31 mouse cellular contexts compared by ENCODE assay signal in genomic region chr3:137946827-137947226, GRCm38 (mm10). TPM values are rescaled to one million over a fixed set of nuclear protein-coding genes. Genes with fewer than 3 reads are reported as not detected.
DNase-seq lines count a peak whose midpoint lies in the region; ATAC-seq and TF ChIP-seq lines count a peak whose summit lies in the region.
"Had no signal": no experiment of that assay in that cellular context is flagged by ENCODE, and none has a peak within 500 bp of the region (broad histone marks: within the 10 kb centered on the region; RNA-seq: fewer than 3 reads in every experiment).

No protein-coding gene starts in this region.

- H3K27ac ChIP-seq in liver, embryonic 13.5 days: peak overlapping the region; percentile 2
- peak overlapping the region; percentile 46 for H3K27ac ChIP-seq in liver, embryonic 15.5 days (replicated peaks)
- no peak overlapping the region for H3K27ac ChIP-seq in left cerebral cortex, adult 2 months
- H3K27ac ChIP-seq: embryonic facial prominence, embryonic 13.5 days; forebrain, embryonic 12.5 days; heart, embryonic 15.5 days; hindbrain, embryonic 14.5 days; kidney, postnatal 0 days; limb, embryonic 10.5 days; neural tube, embryonic 12.5 days; stomach, embryonic 15.5 days had no signal

- no peak overlapping the region for H3K4me2 ChIP-seq in liver, embryonic 13.5 days
- H3K4me2 ChIP-seq in liver, embryonic 15.5 days: no peak overlapping the region
- H3K4me2 ChIP-seq: embryonic facial prominence, embryonic 13.5 days; forebrain, embryonic 12.5 days; heart, embryonic 15.5 days; hindbrain, embryonic 14.5 days; neural tube, embryonic 12.5 days; stomach, embryonic 15.5 days had no signal

- H3K4me1 ChIP-seq in liver, embryonic 13.5 days (replicated peaks): peaks cover 89% of the 10 kb centered on the region
- peaks cover 80% of the 10 kb centered on the region for H3K4me1 ChIP-seq in liver, embryonic 15.5 days (replicated peaks)
- H3K4me1 ChIP-seq: forebrain, embryonic 12.5 days; neural tube, embryonic 12.5 days; stomach, embryonic 15.5 days had no signal

- ATAC-seq in liver, embryonic 13.5 days (ENCODE audit: low read depth): no peak
- no peak for ATAC-seq in liver, embryonic 15.5 days (ENCODE audit: insufficient read depth)
- peak; percentile 68 for ATAC-seq in monocyte, adult 5-6 weeks (replicated peaks; ENCODE audit: insufficient number of reproducible peaks, low FRiP score, low TSS enrichment, poor library complexity, severe bottlenecking)
- ATAC-seq: CD4-positive, CD25-positive, alpha-beta regulatory T cell, adult 4 months had no signal

- no peak overlapping the region for H3K4me3 ChIP-seq in liver, embryonic 13.5 days (replicated peaks)
- H3K4me3 ChIP-seq in liver, embryonic 15.5 days (replicated peaks): no peak overlapping the region
- H3K4me3 ChIP-seq in left cerebral cortex, adult 2 months: no peak overlapping the region
- H3K4me3 ChIP-seq: embryonic facial prominence, embryonic 13.5 days; erythroblast, embryonic 14.5 days; forebrain, embryonic 12.5 days; heart, embryonic 15.5 days; limb, embryonic 10.5 days; megakaryocyte, embryonic 14.5 days; neural tube, embryonic 12.5 days; stomach, embryonic 15.5 days had no signal

- WGBS in liver, embryonic 13.5 days (ENCODE audit: insufficient replicate concordance): 72% methylated on average over 3 of the region's 3 CpGs
- 69% methylated on average over 3 of the region's 3 CpGs for WGBS in liver, embryonic 15.5 days (ENCODE audit: insufficient replicate concordance)

- no peaks in the 10 kb centered on the region for H3K9me3 ChIP-seq in liver, embryonic 13.5 days (replicated peaks)
- H3K9me3 ChIP-seq in liver, embryonic 15.5 days (replicated peaks): no peaks in the 10 kb centered on the region
- H3K9me3 ChIP-seq: embryonic facial prominence, embryonic 13.5 days; forebrain, embryonic 12.5 days; heart, embryonic 15.5 days; limb, embryonic 10.5 days; megakaryocyte, embryonic 14.5 days; neural tube, embryonic 12.5 days; stomach, embryonic 15.5 days had no signal

- intact Hi-C loops in left cerebral cortex, adult 2 months (cut with DNase I): no loop called here

- H3K9ac ChIP-seq in liver, embryonic 13.5 days: no peak overlapping the region
- no peak overlapping the region for H3K9ac ChIP-seq in liver, embryonic 15.5 days
- H3K9ac ChIP-seq: embryonic facial prominence, embryonic 13.5 days; forebrain, embryonic 12.5 days; heart, embryonic 15.5 days; hindbrain, embryonic 14.5 days; neural tube, embryonic 12.5 days; stomach, embryonic 15.5 days had no signal

- DNase-seq in liver, embryonic 13.5 days: no peak
- DNase-seq in liver: no peak
- peak; percentile 31 for DNase-seq in adipocyte (ENCODE audit: low spot score)
- no peak for DNase-seq in cerebellum, adult 11-12 months
- DNase-seq in heart, adult 18-20 months: no peak
- DNase-seq in left cerebral cortex, adult 2 months (ENCODE audit: extremely low spot score in 1 of 2, low spot score in 2 of 2): no peak
- DNase-seq: adrenal gland, postnatal 10 days; cerebellum, adult 11 months; cerebellum, postnatal 14 days; embryo, embryonic 11 days; gastrocnemius, postnatal 36 days; heart, postnatal 36 days; kidney, adult 2 months; layer of hippocampus, adult 9-11 months; lung, postnatal 10 days; midbrain, embryonic 14.5 days; retina, postnatal 1 day; right cerebral cortex, postnatal 25 days had no signal

- H3K27me3 ChIP-seq in liver, embryonic 13.5 days: no peaks in the 10 kb centered on the region
- no peaks in the 10 kb centered on the region for H3K27me3 ChIP-seq in liver, embryonic 15.5 days
- H3K27me3 ChIP-seq: embryonic facial prominence, embryonic 13.5 days; forebrain, embryonic 12.5 days; heart, embryonic 15.5 days; megakaryocyte, embryonic 14.5 days; neural tube, embryonic 12.5 days; stomach, embryonic 15.5 days had no signal

- H3K36me3 ChIP-seq in liver, embryonic 13.5 days: peaks cover 26% of the 10 kb centered on the region
- peaks cover 30% of the 10 kb centered on the region; the same call in 1 of the 2 replicates for H3K36me3 ChIP-seq in liver, embryonic 15.5 days (replicated peaks)
- H3K36me3 ChIP-seq: embryonic facial prominence, embryonic 13.5 days; forebrain, embryonic 12.5 days; heart, embryonic 15.5 days; limb, embryonic 10.5 days; neural tube, embryonic 12.5 days; stomach, embryonic 15.5 days had no signal

- TF ChIP-seq CTCF in left cerebral cortex, adult 2 months (IDR thresholded peaks at IDR 0.05): no peak

RNA-seq across cellular contexts. Expression of gene Lamtor3, which starts 28.5 kb away (rescaled TPM):
- polyA plus RNA-seq in liver, embryonic 13.5 days (2015; fragmentation: Nextera tagmentation; extraction: Ambion mirVana): 65.6 and 78.3 TPM in 2 replicates
- polyA plus RNA-seq in liver, embryonic 15.5 days (2015; fragmentation: Nextera tagmentation; extraction: Ambion mirVana): 52.1 and 53.8 TPM in 2 replicates
- 96.2 to 100 TPM (median 98.7 TPM) in 3 replicates for total RNA-seq in monocyte, adult 5-6 weeks (2017)
- 10 to 100 TPM; 93.5 to 93.8 TPM for total RNA-seq in heart, adult 18-20 months (2021)
- 10 to 100 TPM; 68.4 to 73.2 TPM for total RNA-seq in left cerebral cortex, adult 2 months (2021)

RNA-seq across cellular contexts. Expression of gene Dapp1, which starts 34.5 kb away (rescaled TPM):
- 14.0 and 20.3 TPM in 2 replicates for polyA plus RNA-seq in liver, embryonic 13.5 days (2015; fragmentation: Nextera tagmentation; extraction: Ambion mirVana)
- 10.5 and 12.0 TPM in 2 replicates for polyA plus RNA-seq in liver, embryonic 15.5 days (2015; fragmentation: Nextera tagmentation; extraction: Ambion mirVana)
- total RNA-seq in monocyte, adult 5-6 weeks (2017): 99.7 to 113 TPM (median 103 TPM) in 3 replicates
- total RNA-seq in heart, adult 18-20 months (2021): 1 to 10 TPM; 5.4 to 9.7 TPM
- 1 to 10 TPM; 2.6 to 3.4 TPM for total RNA-seq in left cerebral cortex, adult 2 months (2021)
